Mouse (Mus musculus) ES-Bruce4 (cell line): Measurements from ENCODE around the gene Ccpg1os. TPM values are rescaled to one million over a fixed set of nuclear protein-coding genes. Genes with fewer than 3 reads are reported as not detected.

Source experiments
- H3K27ac ChIP-seq: 2 replicates; pipeline ENCODE4 v1.5.1; 2012; ENCODE audit warnings: low read length, inconsistent platforms; ENCODE audit not compliant: insufficient read depth
- H3K27me3 ChIP-seq: 2 replicates; pipeline ENCODE4 v1.6.1; 2012; ENCODE audit warnings: mild to moderate bottlenecking, low read length, inconsistent platforms; ENCODE audit not compliant: control insufficient read depth, poor library complexity, insufficient read depth, severe bottlenecking
- H3K36me3 ChIP-seq: 2 replicates; pipeline ENCODE4 v1.6.1; 2012; ENCODE audit warnings: inconsistent platforms, mild to moderate bottlenecking, low read length, moderate library complexity; ENCODE audit not compliant: control insufficient read depth, poor library complexity, insufficient read depth, severe bottlenecking
- H3K4me1 ChIP-seq: one replicate; pipeline ENCODE4 v1.8.1; 2011; ENCODE audit warnings: low read length; ENCODE audit not compliant: control insufficient read depth, insufficient read depth
- H3K4me3 ChIP-seq: 2 replicates; pipeline ENCODE4 v1.5.1; 2011; ENCODE audit warnings: low read depth, mild to moderate bottlenecking, low read length
- H3K9ac ChIP-seq: 2 replicates; pipeline ENCODE4 v1.6.1; 2012; ENCODE audit warnings: low read depth, mild to moderate bottlenecking, inconsistent platforms; ENCODE audit not compliant: poor library complexity, severe bottlenecking
- H3K9me3 ChIP-seq: replicated peaks from 2 replicates; pipeline ENCODE4 v1.6.1; 2012; ENCODE audit warnings: mild to moderate bottlenecking, low read length, inconsistent platforms; ENCODE audit not compliant: control insufficient read depth, poor library complexity, insufficient read depth, severe bottlenecking
- CTCF ChIP-seq: IDR thresholded peaks from one replicate; pipeline ENCODE4 v1.8.1; 2011; ENCODE audit warnings: low read depth, low read length
- EP300 ChIP-seq: IDR thresholded peaks from 2 replicates; pipeline ENCODE4 v1.6.1; 2011; ENCODE audit warnings: low read depth, low read length; ENCODE audit not compliant: insufficient read depth
- POLR2A ChIP-seq: IDR thresholded peaks from one replicate; pipeline ENCODE4 v1.8.1; 2011; ENCODE audit warnings: low read length; ENCODE audit not compliant: insufficient read depth
- polyA plus RNA-seq: library from polyadenylated mRNA; stranded (reverse); fragments of >200 nt; gene quantifications from 2 replicates; pipeline ENCODE4 v1.2.4, GENCODE M21; 2011; ENCODE audit warnings: low read depth; ENCODE audit not compliant: missing spikeins, insufficient read depth, insufficient read length

Ccpg1os gene
- polyA plus RNA-seq, 1 experiment: 13.0 TPM

- Histone ChIP-seq H3K9ac (no peak overlapping the region), H3K27ac (no peak overlapping the region), H3K36me3 (no peaks in the 10 kb centered on the region), H3K27me3 (no peaks in the 10 kb centered on the region), H3K4me3 (no peak overlapping the region), H3K9me3 (no peaks in the 10 kb centered on the region), H3K4me1 (no peaks in the 10 kb centered on the region)
- TF ChIP-seq POLR2A (no peak), EP300 (no peak), CTCF (no peak)
Measured at GRCm38 (mm10) chr9:72974734-72975133, 10.4 kb downstream of the Ccpg1os start.

- Histone ChIP-seq H3K4me3 (no peak overlapping the region), H3K27me3 (no peaks in the 10 kb centered on the region), H3K4me1 (no peaks in the 10 kb centered on the region), H3K9ac (no peak overlapping the region), H3K36me3 (no peaks in the 10 kb centered on the region), H3K27ac (no peak overlapping the region), H3K9me3 (no peaks in the 10 kb centered on the region)
- no peak for TF ChIP-seq EP300
- no peak for TF ChIP-seq POLR2A
- no peak for TF ChIP-seq CTCF
Measured at GRCm38 (mm10) chr9:72972984-72973383, 12.2 kb downstream of the Ccpg1os start.

GRCm38 (mm10) chr9:72972435-72972834 is 12.7 kb downstream of the Ccpg1os start:
- no peaks in the 10 kb centered on the region for H3K9me3 ChIP-seq
- H3K4me1 ChIP-seq: no peaks in the 10 kb centered on the region
- H3K4me3 ChIP-seq: no peak overlapping the region
- H3K27me3 ChIP-seq: no peaks in the 10 kb centered on the region
- no peaks in the 10 kb centered on the region for H3K36me3 ChIP-seq
- TF ChIP-seq CTCF (no peak), EP300 (no peak), POLR2A (no peak)
- no peak overlapping the region for H3K9ac ChIP-seq
- no peak overlapping the region for H3K27ac ChIP-seq

- Histone ChIP-seq H3K9me3 (no peaks in the 10 kb centered on the region), H3K27me3 (no peaks in the 10 kb centered on the region), H3K4me3 (no peak overlapping the region), H3K9ac (no peak overlapping the region), H3K4me1 (no peaks in the 10 kb centered on the region), H3K36me3 (no peaks in the 10 kb centered on the region), H3K27ac (peak overlapping the region; percentile 20; the same call in 1 of the 2 replicates)
- no peak for TF ChIP-seq POLR2A
- 0 out of 2 replicates have a peak, but pooled peaks have one; percentile 9 for TF ChIP-seq EP300
- TF ChIP-seq CTCF: peak; percentile 65
Measured at GRCm38 (mm10) chr9:72969874-72970273, 15.3 kb downstream of the Ccpg1os start.

- H3K27ac ChIP-seq: no peak overlapping the region
- H3K4me3 ChIP-seq: no peak overlapping the region
- H3K4me1 ChIP-seq: no peaks in the 10 kb centered on the region
- TF ChIP-seq CTCF (peak; percentile 59), EP300 (no peak)
- H3K36me3 ChIP-seq: no peaks in the 10 kb centered on the region
- no peaks in the 10 kb centered on the region for H3K27me3 ChIP-seq
- no peak overlapping the region for H3K9ac ChIP-seq
- H3K9me3 ChIP-seq: no peaks in the 10 kb centered on the region
Measured at GRCm38 (mm10) chr9:72968349-72969061, 16.7 kb downstream of the Ccpg1os start.

- Histone ChIP-seq H3K36me3 (no peaks in the 10 kb centered on the region), H3K9ac (peak overlapping the region; percentile 33), H3K4me1 (peaks cover 2% of the 10 kb centered on the region), H3K27me3 (no peaks in the 10 kb centered on the region), H3K4me3 (peak overlapping the region; percentile 34; the same call in 1 of the 2 replicates), H3K27ac (peak overlapping the region; percentile 4; the same call in 1 of the 2 replicates), H3K9me3 (no peaks in the 10 kb centered on the region)
- TF ChIP-seq POLR2A (no peak), CTCF (no peak), EP300 (no peak)
Measured at GRCm38 (mm10) chr9:72961959-72962358, 23.2 kb downstream of the Ccpg1os start.
